Mouse (Mus musculus) ES-Bruce4 (cell line): ENCODE results near the gene Arl6.

Experiments used
- CTCF ChIP-seq: IDR thresholded peaks from one replicate; pipeline ENCODE4 v1.8.1; 2011; ENCODE audit warnings: low read depth, low read length
- EP300 ChIP-seq: IDR thresholded peaks from 2 replicates; pipeline ENCODE4 v1.6.1; 2011; ENCODE audit warnings: low read depth, low read length; ENCODE audit not compliant: insufficient read depth
- POLR2A ChIP-seq: IDR thresholded peaks from one replicate; pipeline ENCODE4 v1.8.1; 2011; ENCODE audit warnings: low read length; ENCODE audit not compliant: insufficient read depth

GRCm38 (mm10) chr16:59566437-59566836 is 72.8 kb downstream of the Arl6 start:
- TF ChIP-seq POLR2A (no peak), EP300 (no peak), CTCF (no peak)
